In genomic region chr13:60330475-60331258, GRCm38 (mm10) we compare ENCODE assay signal across 15 mouse cellular contexts.
DNase-seq lines count a peak whose midpoint lies in the region; ATAC-seq and TF ChIP-seq lines count a peak whose summit lies in the region.
"Had no signal": no experiment of that assay in that cellular context is flagged by ENCODE, and none has a peak within 500 bp of the region (broad histone marks: within the 10 kb centered on the region; RNA-seq: fewer than 3 reads in every experiment).

No protein-coding gene starts in this region.

- H3K4me2 ChIP-seq in stomach, embryonic 15.5 days = no peak overlapping the region
- H3K4me2 ChIP-seq: heart, embryonic 15.5 days; midbrain, embryonic 12.5 days had no signal

- no peaks in the 10 kb centered on the region for H3K36me3 ChIP-seq in limb, embryonic 10.5 days
- no peaks in the 10 kb centered on the region for H3K36me3 ChIP-seq in stomach, embryonic 15.5 days
- H3K36me3 ChIP-seq: heart, embryonic 15.5 days; midbrain, embryonic 12.5 days had no signal

- no peaks in the 10 kb centered on the region for H3K9me3 ChIP-seq in limb, embryonic 10.5 days (replicated peaks)
- no peaks in the 10 kb centered on the region for H3K9me3 ChIP-seq in stomach, embryonic 15.5 days
- H3K9me3 ChIP-seq: heart, embryonic 15.5 days had no signal

- no peak overlapping the region for H3K4me3 ChIP-seq in layer of hippocampus, adult 2 months
- H3K4me3 ChIP-seq in limb, embryonic 10.5 days = no peak overlapping the region
- H3K4me3 ChIP-seq in stomach, embryonic 15.5 days (replicated peaks) = no peak overlapping the region
- H3K4me3 ChIP-seq: heart, embryonic 15.5 days; midbrain, embryonic 12.5 days had no signal

- TF ChIP-seq CTCF in layer of hippocampus, adult 2 months (conservative IDR thresholded peaks at IDR 0.05) = no peak

- no peaks in the 10 kb centered on the region for H3K27me3 ChIP-seq in limb, embryonic 10.5 days (ENCODE audit: low read depth, poor library complexity, severe bottlenecking)
- no peaks in the 10 kb centered on the region for H3K27me3 ChIP-seq in stomach, embryonic 15.5 days (replicated peaks)
- H3K27me3 ChIP-seq: heart, embryonic 15.5 days; midbrain, embryonic 12.5 days had no signal

- no peak for DNase-seq in frontal cortex, postnatal 10 days (ENCODE audit: low spot score in 2 of 2)
- peak in 1 of 2 experiments; percentile 19 for DNase-seq in layer of hippocampus, adult 2 months (ENCODE audit: low spot score in 2 of 2)
- DNase-seq in layer of hippocampus, postnatal 25 days (ENCODE audit: extremely low spot score in 1 of 2, low spot score in 1 of 2) = no peak
- DNase-seq in limb, embryonic 10.5 days (ENCODE audit: low spot score) = no peak
- DNase-seq in adipocyte (ENCODE audit: low spot score) = no peak
- DNase-seq in c-Kit-positive CD71-positive TER-119-positive erythroid progenitor cells, embryonic 14.5 days (ENCODE audit: low spot score) = no peak
- DNase-seq: adrenal gland, postnatal 25 days; cerebellum, adult 11 months; lung, postnatal 36 days; thymus, postnatal 4 days had no signal

- 49% methylated on average over 9 of the region's 9 CpGs for WGBS in limb, embryonic 10.5 days
- WGBS in stomach, embryonic 15.5 days = 48% methylated on average over 9 of the region's 9 CpGs

- H3K9ac ChIP-seq in stomach, embryonic 15.5 days = no peak overlapping the region
- H3K9ac ChIP-seq: heart, embryonic 15.5 days; midbrain, embryonic 12.5 days had no signal

- peak; percentile 70 for ATAC-seq in frontal cortex, adult (ENCODE audit: low TSS enrichment)
- ATAC-seq in stomach, embryonic 15.5 days (ENCODE audit: insufficient read depth, low FRiP score, low read depth) = no peak; the same call in 1 of the 2 replicates
- ATAC-seq: forebrain, embryonic 14.5 days had no signal

- peaks cover 23% of the 10 kb centered on the region for H3K4me1 ChIP-seq in limb, embryonic 10.5 days
- peaks cover 5% of the 10 kb centered on the region; the same call in 1 of the 2 replicates for H3K4me1 ChIP-seq in stomach, embryonic 15.5 days
- H3K4me1 ChIP-seq: heart, embryonic 15.5 days; midbrain, embryonic 12.5 days had no signal

- H3K27ac ChIP-seq in layer of hippocampus, adult 2 months = peak overlapping the region; percentile 70
- peak overlapping the region; percentile 66 for H3K27ac ChIP-seq in limb, embryonic 10.5 days
- peak overlapping the region; percentile 76 for H3K27ac ChIP-seq in stomach, embryonic 15.5 days
- H3K27ac ChIP-seq: heart, embryonic 15.5 days; midbrain, embryonic 12.5 days had no signal
